Mouse (Mus musculus) erythroblast, adult 5-6 weeks (primary cell): ENCODE data around the gene Il1rapl1. TPM values are rescaled to one million over a fixed set of nuclear protein-coding genes. Genes with fewer than 3 reads are reported as not detected.

Experiments used
- ATAC-seq: replicated peaks from 2 replicates; pipeline ENCODE4 v1.8.0; 2016; ENCODE audit warnings: moderate number of reproducible peaks, mild to moderate bottlenecking, moderate TSS enrichment, inconsistent platforms; ENCODE audit not compliant: poor library complexity, low FRiP score, severe bottlenecking
- total RNA-seq, 2 experiments: library from RNA; stranded (forward) in 1 of 2; stranded (reverse) in 1 of 2; fragments of 150-400 nt in 1 of 2; fragments of 200-764, 138-1000 nt in 1 of 2; gene quantifications; 2 replicates each; pipeline versions ENCODE4 v1.2.3 to v1.2.4; 2015 to 2017; ENCODE audit warnings: low replicate concordance in 2 of 2

Il1rapl1 gene
- not detected in 2 replicates for total RNA-seq (2015; ENCODE audit: low replicate concordance)
- not detected in 2 replicates for total RNA-seq (2017; ENCODE audit: low replicate concordance)

- ATAC-seq = no peak
Measured at GRCm38 (mm10) chrX:88115609-88116073, at the start of gene Il1rapl1. Il1rapl1 (minus strand) TSS chrX:88115645.

- no peak for ATAC-seq
Measured at GRCm38 (mm10) chrX:88158037-88158436, 42.6 kb upstream of the Il1rapl1 start.

GRCm38 (mm10) chrX:88125612-88126011 is 10.2 kb upstream of the Il1rapl1 start:
- ATAC-seq = no peak

- ATAC-seq = no peak
Measured at GRCm38 (mm10) chrX:88120070-88120469, 4.6 kb upstream of the Il1rapl1 start.

- ATAC-seq = no peak
Measured at GRCm38 (mm10) chrX:88117858-88118257, 2.4 kb upstream of the Il1rapl1 start.

- ATAC-seq = no peak
Measured at GRCm38 (mm10) chrX:88116326-88116725, 881 bp upstream of the Il1rapl1 start.

GRCm38 (mm10) chrX:88113561-88113960 is 1.9 kb downstream of the Il1rapl1 start:
- no peak for ATAC-seq

- ATAC-seq = no peak
Measured at GRCm38 (mm10) chrX:88112254-88112653, 3.2 kb downstream of the Il1rapl1 start.

GRCm38 (mm10) chrX:88109733-88110132 is 5.7 kb downstream of the Il1rapl1 start:
- ATAC-seq = no peak

- no peak for ATAC-seq
Measured at GRCm38 (mm10) chrX:88093936-88094569, 21.4 kb downstream of the Il1rapl1 start.

GRCm38 (mm10) chrX:88089873-88090272 is 25.6 kb downstream of the Il1rapl1 start:
- ATAC-seq = no peak

GRCm38 (mm10) chrX:88072741-88073419 is 42.6 kb downstream of the Il1rapl1 start:
- no peak for ATAC-seq

GRCm38 (mm10) chrX:88070368-88070767 is 45.1 kb downstream of the Il1rapl1 start:
- no peak for ATAC-seq

GRCm38 (mm10) chrX:88043556-88043955 is 71.9 kb downstream of the Il1rapl1 start:
- ATAC-seq = no peak

GRCm38 (mm10) chrX:88038984-88039383 is 76.5 kb downstream of the Il1rapl1 start:
- no peak for ATAC-seq

GRCm38 (mm10) chrX:87897172-87897571 is 218.3 kb downstream of the Il1rapl1 start:
- no peak for ATAC-seq

- no peak for ATAC-seq
Measured at GRCm38 (mm10) chrX:87891916-87892315, 223.5 kb downstream of the Il1rapl1 start.

- no peak for ATAC-seq
Measured at GRCm38 (mm10) chrX:87854107-87854506, 261.3 kb downstream of the Il1rapl1 start.

- ATAC-seq = no peak
Measured at GRCm38 (mm10) chrX:87813884-87814283, 301.6 kb downstream of the Il1rapl1 start.

- ATAC-seq = no peak
Measured at GRCm38 (mm10) chrX:87807717-87808116, 307.7 kb downstream of the Il1rapl1 start.

GRCm38 (mm10) chrX:87793011-87793410 is 322.4 kb downstream of the Il1rapl1 start:
- no peak for ATAC-seq
